Mouse (Mus musculus): ENCODE measurements around the gene Cs.
"Not testable (repeated sequence)": the region's sequence is repeated elsewhere in the genome, so short reads cannot be mapped to it uniquely, and the experiment has no call there.

Gene Cs

GRCm38 (mm10) chr10:128337306-128338181, at the start of gene Cs:
Cs (plus strand) TSS chr10:128337734.
- DNase-seq: peak; percentile 99

GRCm38 (mm10) chr10:128290594-128290993, 46.9 kb upstream of the Cs start:
- DNase-seq: not testable (repeated sequence)

- no peak for DNase-seq
Observed at GRCm38 (mm10) chr10:128296370-128297090, 41.0 kb upstream of the Cs start.

GRCm38 (mm10) chr10:128297221-128297620, 40.3 kb upstream of the Cs start:
- no peak for DNase-seq

GRCm38 (mm10) chr10:128297622-128298021, 39.9 kb upstream of the Cs start:
- no peak for DNase-seq

GRCm38 (mm10) chr10:128298243-128298642, 39.3 kb upstream of the Cs start:
- no peak for DNase-seq

- DNase-seq: no peak
Observed at GRCm38 (mm10) chr10:128298702-128299171, 38.8 kb upstream of the Cs start, which contains the start of gene Il23a. Il23a (minus strand) TSS chr10:128298752.

- DNase-seq: no peak
Observed at GRCm38 (mm10) chr10:128302357-128302756, 35.2 kb upstream of the Cs start.

- DNase-seq: no peak
Observed at GRCm38 (mm10) chr10:128302785-128303125, 34.8 kb upstream of the Cs start.

- peak; percentile 98 for DNase-seq
Observed at GRCm38 (mm10) chr10:128303126-128304021, 34.2 kb upstream of the Cs start, which contains the start of gene Pan2. Pan2 (plus strand) TSS chr10:128303335.

- DNase-seq: no peak
Observed at GRCm38 (mm10) chr10:128309654-128310053, 27.9 kb upstream of the Cs start.

GRCm38 (mm10) chr10:128310177-128310576, 27.4 kb upstream of the Cs start:
- DNase-seq: no peak

- DNase-seq: no peak
Observed at GRCm38 (mm10) chr10:128310902-128311301, 26.6 kb upstream of the Cs start.

GRCm38 (mm10) chr10:128315578-128315977, 22.0 kb upstream of the Cs start:
- DNase-seq: no peak

- DNase-seq: no peak
Observed at GRCm38 (mm10) chr10:128321641-128322040, 15.9 kb upstream of the Cs start.

GRCm38 (mm10) chr10:128322141-128323108, 15.1 kb upstream of the Cs start, which contains the start of gene Cnpy2:
Cnpy2 (plus strand) TSS chr10:128322459.
- peak; percentile 86 for DNase-seq

- DNase-seq: no peak
Observed at GRCm38 (mm10) chr10:128323516-128323915, 14.0 kb upstream of the Cs start.

- no peak for DNase-seq
Observed at GRCm38 (mm10) chr10:128326825-128327224, 10.7 kb upstream of the Cs start.

- peak; percentile 26 for DNase-seq
Observed at GRCm38 (mm10) chr10:128327610-128328009, 9.9 kb upstream of the Cs start.

GRCm38 (mm10) chr10:128332358-128333249, 4.9 kb upstream of the Cs start:
- not testable (repeated sequence) for DNase-seq

All from thymus, postnatal 4 days (tissue).